Mouse (Mus musculus) erythroblast, embryonic 14.5 days (primary cell): ENCODE results near the gene Cyp4a10.

ENCODE experiments used
- GATA1 ChIP-seq: IDR thresholded peaks from 2 replicates; pipeline ENCODE4 v1.6.1; 2012; ENCODE audit warnings: low read length, inconsistent platforms, mixed read lengths
- TAL1 ChIP-seq: IDR thresholded peaks from 3 replicates; pipeline ENCODE4 v1.6.1; 2012; ENCODE audit warnings: low read length, inconsistent platforms, mixed read lengths

DNA sequence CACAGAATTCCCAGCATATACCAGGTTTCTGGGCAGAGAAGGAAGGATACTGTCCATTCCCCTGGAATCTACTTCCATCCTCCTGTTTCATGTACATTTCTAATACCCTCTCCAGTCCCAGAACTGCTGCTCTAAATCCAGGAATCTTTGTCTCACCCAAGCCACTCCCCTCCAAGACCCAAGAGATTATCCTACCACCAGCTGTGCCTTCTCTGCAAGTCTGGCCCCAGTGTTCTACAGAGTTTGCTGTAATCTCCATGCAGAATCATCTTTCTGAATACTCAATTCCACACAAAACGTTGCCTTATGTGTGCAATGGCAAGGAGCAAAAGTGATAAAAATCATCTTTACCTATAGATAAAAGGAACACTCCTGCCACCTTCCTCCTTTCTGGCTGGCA is 27.0 kb downstream of the Cyp4a10 start:
- no peak for TF ChIP-seq GATA1
- no peak for TF ChIP-seq TAL1
